ENCODE assay signal across 10 mouse cellular contexts in genomic region chr16:35423250-35424139, GRCm38 (mm10). TPM values are rescaled to one million over a fixed set of nuclear protein-coding genes. Genes with fewer than 3 reads are reported as not detected.
DNase-seq lines count a peak whose midpoint lies in the region; ATAC-seq and TF ChIP-seq lines count a peak whose summit lies in the region.
"Had no signal": no experiment of that assay in that cellular context is flagged by ENCODE, and none has a peak within 500 bp of the region (broad histone marks: within the 10 kb centered on the region; RNA-seq: fewer than 3 reads in every experiment).

No protein-coding gene starts in this region.

- 0 out of 2 replicates have a peak overlapping the region, but pooled peaks have one; percentile 18 for H3K9ac ChIP-seq in neural tube, embryonic 11.5 days (ENCODE audit: low read length)
- no peak overlapping the region for H3K9ac ChIP-seq in embryonic facial prominence, embryonic 14.5 days (ENCODE audit: low read depth, low read length)
- H3K9ac ChIP-seq in kidney, postnatal 0 days (ENCODE audit: low read depth, low read length): no peak overlapping the region
- no peak overlapping the region for H3K9ac ChIP-seq in stomach, postnatal 0 days (ENCODE audit: low read length)

- H3K4me2 ChIP-seq in neural tube, embryonic 11.5 days (ENCODE audit: low read depth): no peak overlapping the region
- no peak overlapping the region for H3K4me2 ChIP-seq in embryonic facial prominence, embryonic 14.5 days (ENCODE audit: low read depth, low read length)
- H3K4me2 ChIP-seq in kidney, postnatal 0 days (ENCODE audit: low read length): peak overlapping the region; percentile 35; the same call in 1 of the 2 replicates
- H3K4me2 ChIP-seq in stomach, postnatal 0 days (replicated peaks; ENCODE audit: low read depth): no peak overlapping the region

- no peak for DNase-seq in neural tube, embryonic 11.5 days (ENCODE audit: low spot score)
- no peak for DNase-seq in neural tube, embryonic 10.5 days (ENCODE audit: extremely low spot score, low spot score)
- peak; percentile 12 for DNase-seq in embryonic facial prominence, embryonic 14.5 days (ENCODE audit: low spot score)
- peak; percentile 61 for DNase-seq in kidney, postnatal 0 days (ENCODE audit: low spot score)
- peak; percentile 62 for DNase-seq in retina, postnatal 1 day
- DNase-seq in stomach, postnatal 0 days (ENCODE audit: low spot score): no peak
- no peak for DNase-seq in adrenal gland, adult 2 months
- no peak for DNase-seq in spleen, adult 18-20 months
- DNase-seq: lung, postnatal 4 days had no signal

- no peak overlapping the region for H3K4me3 ChIP-seq in neural tube, embryonic 11.5 days (ENCODE audit: low read depth, low read length)
- H3K4me3 ChIP-seq in embryonic facial prominence, embryonic 14.5 days (ENCODE audit: low read depth, low read length): no peak overlapping the region
- H3K4me3 ChIP-seq in kidney, postnatal 0 days (replicated peaks; ENCODE audit: low read depth, low read length): no peak overlapping the region
- H3K4me3 ChIP-seq in stomach, postnatal 0 days (ENCODE audit: low read depth, low read length): no peak overlapping the region

- no peak for TF ChIP-seq EP300 in stomach, postnatal 0 days (optimal IDR thresholded peaks at IDR 0.05)

- H3K9me3 ChIP-seq in neural tube, embryonic 11.5 days (ENCODE audit: control insufficient read depth, low read length): no peaks in the 10 kb centered on the region
- H3K9me3 ChIP-seq in embryonic facial prominence, embryonic 14.5 days (ENCODE audit: control insufficient read depth, low read length): no peaks in the 10 kb centered on the region
- no peaks in the 10 kb centered on the region for H3K9me3 ChIP-seq in kidney, postnatal 0 days (replicated peaks; ENCODE audit: low read length)
- H3K9me3 ChIP-seq in stomach, postnatal 0 days (ENCODE audit: control insufficient read depth, low read length): no peaks in the 10 kb centered on the region

- no peaks in the 10 kb centered on the region for H3K36me3 ChIP-seq in neural tube, embryonic 11.5 days (ENCODE audit: control insufficient read depth, insufficient read depth, low read length)
- peaks cover 4% of the 10 kb centered on the region; the same call in 1 of the 2 replicates for H3K36me3 ChIP-seq in embryonic facial prominence, embryonic 14.5 days (ENCODE audit: control insufficient read depth, insufficient read depth, low read length)
- H3K36me3 ChIP-seq in kidney, postnatal 0 days (ENCODE audit: insufficient read depth, low read length): no peaks in the 10 kb centered on the region
- H3K36me3 ChIP-seq in stomach, postnatal 0 days (ENCODE audit: control insufficient read depth, insufficient read depth, low read length): no peaks in the 10 kb centered on the region

- no peaks in the 10 kb centered on the region for H3K4me1 ChIP-seq in neural tube, embryonic 11.5 days (ENCODE audit: control insufficient read depth, insufficient read depth, low read length)
- H3K4me1 ChIP-seq in embryonic facial prominence, embryonic 14.5 days (ENCODE audit: control insufficient read depth, insufficient read depth, low read length): no peaks in the 10 kb centered on the region
- H3K4me1 ChIP-seq in kidney, postnatal 0 days (replicated peaks; ENCODE audit: insufficient read depth, low read length): peaks cover 8% of the 10 kb centered on the region
- H3K4me1 ChIP-seq in stomach, postnatal 0 days (replicated peaks; ENCODE audit: control insufficient read depth, insufficient read depth): no peaks in the 10 kb centered on the region

- WGBS in neural tube, embryonic 11.5 days: 69% methylated on average over 18 of the region's 18 CpGs
- 58% methylated on average over 18 of the region's 18 CpGs for WGBS in embryonic facial prominence, embryonic 14.5 days
- WGBS in kidney, postnatal 0 days: 36% methylated on average over 18 of the region's 18 CpGs
- 80% methylated on average over 18 of the region's 18 CpGs for WGBS in stomach, postnatal 0 days

- no peak; the same call in 1 of the 2 replicates for TF ChIP-seq CTCF in kidney, postnatal 0 days (IDR thresholded peaks at IDR 0.05; ENCODE audit: low read depth)
- no peak for TF ChIP-seq CTCF in stomach, postnatal 0 days (IDR thresholded peaks at IDR 0.05; ENCODE audit: low read depth)

- ATAC-seq in neural tube, embryonic 11.5 days (ENCODE audit: insufficient read depth, low FRiP score, low TSS enrichment): no peak
- no peak for ATAC-seq in embryonic facial prominence, embryonic 14.5 days (ENCODE audit: low read depth)
- peak; percentile 88 for ATAC-seq in kidney, postnatal 0 days (replicated peaks; ENCODE audit: low FRiP score, low read depth)
- ATAC-seq in stomach, postnatal 0 days (ENCODE audit: low FRiP score, low TSS enrichment): no peak
- ATAC-seq: intestine, postnatal 0 days had no signal

- H3K27me3 ChIP-seq in neural tube, embryonic 11.5 days (ENCODE audit: control insufficient read depth, insufficient read depth, low read length): no peaks in the 10 kb centered on the region
- H3K27me3 ChIP-seq in embryonic facial prominence, embryonic 14.5 days (replicated peaks; ENCODE audit: control insufficient read depth, insufficient read depth, low read length): no peaks in the 10 kb centered on the region
- H3K27me3 ChIP-seq in kidney, postnatal 0 days (ENCODE audit: insufficient read depth, low read length): no peaks in the 10 kb centered on the region
- no peaks in the 10 kb centered on the region for H3K27me3 ChIP-seq in stomach, postnatal 0 days (ENCODE audit: control insufficient read depth, insufficient read depth, low read length)

- H3K27ac ChIP-seq in neural tube, embryonic 11.5 days (ENCODE audit: low read depth, low read length): no peak overlapping the region
- H3K27ac ChIP-seq in embryonic facial prominence, embryonic 14.5 days (replicated peaks; ENCODE audit: low read depth, low read length): no peak overlapping the region
- H3K27ac ChIP-seq in kidney, postnatal 0 days: peak overlapping the region; percentile 87
- H3K27ac ChIP-seq in stomach, postnatal 0 days (replicated peaks): no peak overlapping the region

RNA-seq across cellular contexts. Expression of gene Sec22a, which starts 59.8 kb away (rescaled TPM):
- polyA plus RNA-seq in neural tube, embryonic 11.5 days (2014; fragmentation: Nextera tagmentation; extraction: Ambion mirVana): 33.2 and 35.3 TPM in 2 replicates
- 43.2 and 51.2 TPM in 2 replicates for polyA plus RNA-seq in embryonic facial prominence, embryonic 14.5 days (2014; fragmentation: Nextera tagmentation; extraction: Ambion mirVana)
- 63.8 and 65.7 TPM in 2 replicates for polyA plus RNA-seq in kidney, postnatal 0 days (2015; fragmentation: Nextera tagmentation; extraction: Ambion mirVana)
- polyA plus RNA-seq in stomach, postnatal 0 days (2015; fragmentation: Nextera tagmentation; extraction: Ambion mirVana): 40.1 and 41.4 TPM in 2 replicates
- total RNA-seq in adrenal gland, adult 2 months (2021): 10 to 100 TPM; 21.6 to 25.1 TPM
- polyA plus RNA-seq in adrenal gland, adult 2 months (2012; rRNA removed): 3.8 and 6.0 TPM in 2 replicates

Comparison
In these comparisons a context has a peak if more than half of its experiments do, and no peak if none do; other contexts are left out.
1. DNase-seq: peak in embryonic facial prominence, embryonic 14.5 days (single experiment), kidney, postnatal 0 days (single experiment) and retina, postnatal 1 day (single experiment); none in neural tube, embryonic 11.5 days (single experiment), neural tube, embryonic 10.5 days (single experiment), stomach, postnatal 0 days (single experiment), adrenal gland, adult 2 months (single experiment) and spleen, adult 18-20 months (0 of 2).